Mouse (Mus musculus) ES-Bruce4 (cell line): ENCODE measurements around the gene Zfp974. TPM values are rescaled to one million over a fixed set of nuclear protein-coding genes. Genes with fewer than 3 reads are reported as not detected.

ENCODE experiments used
- H3K27ac ChIP-seq: 2 replicates; pipeline ENCODE4 v1.5.1; 2012; ENCODE audit warnings: low read length, inconsistent platforms; ENCODE audit not compliant: insufficient read depth
- H3K27me3 ChIP-seq: 2 replicates; pipeline ENCODE4 v1.6.1; 2012; ENCODE audit warnings: mild to moderate bottlenecking, low read length, inconsistent platforms; ENCODE audit not compliant: control insufficient read depth, poor library complexity, insufficient read depth, severe bottlenecking
- H3K36me3 ChIP-seq: 2 replicates; pipeline ENCODE4 v1.6.1; 2012; ENCODE audit warnings: inconsistent platforms, mild to moderate bottlenecking, low read length, moderate library complexity; ENCODE audit not compliant: control insufficient read depth, poor library complexity, insufficient read depth, severe bottlenecking
- H3K4me1 ChIP-seq: one replicate; pipeline ENCODE4 v1.8.1; 2011; ENCODE audit warnings: low read length; ENCODE audit not compliant: control insufficient read depth, insufficient read depth
- H3K4me3 ChIP-seq: 2 replicates; pipeline ENCODE4 v1.5.1; 2011; ENCODE audit warnings: low read depth, mild to moderate bottlenecking, low read length
- H3K9ac ChIP-seq: 2 replicates; pipeline ENCODE4 v1.6.1; 2012; ENCODE audit warnings: low read depth, mild to moderate bottlenecking, inconsistent platforms; ENCODE audit not compliant: poor library complexity, severe bottlenecking
- H3K9me3 ChIP-seq: replicated peaks from 2 replicates; pipeline ENCODE4 v1.6.1; 2012; ENCODE audit warnings: mild to moderate bottlenecking, low read length, inconsistent platforms; ENCODE audit not compliant: control insufficient read depth, poor library complexity, insufficient read depth, severe bottlenecking
- CTCF ChIP-seq: IDR thresholded peaks from one replicate; pipeline ENCODE4 v1.8.1; 2011; ENCODE audit warnings: low read depth, low read length
- EP300 ChIP-seq: IDR thresholded peaks from 2 replicates; pipeline ENCODE4 v1.6.1; 2011; ENCODE audit warnings: low read depth, low read length; ENCODE audit not compliant: insufficient read depth
- POLR2A ChIP-seq: IDR thresholded peaks from one replicate; pipeline ENCODE4 v1.8.1; 2011; ENCODE audit warnings: low read length; ENCODE audit not compliant: insufficient read depth
- polyA plus RNA-seq: library from polyadenylated mRNA; stranded (reverse); fragments of >200 nt; gene quantifications from 2 replicates; pipeline ENCODE4 v1.2.4, GENCODE M21; 2011; ENCODE audit warnings: low read depth; ENCODE audit not compliant: missing spikeins, insufficient read depth, insufficient read length

Gene Zfp974
- polyA plus RNA-seq, 1 experiment, result 8.7 TPM

- Histone ChIP-seq H3K27ac (peak overlapping the region; percentile 19), H3K9ac (peak overlapping the region; percentile 26; the same call in 1 of the 2 replicates), H3K36me3 (no peaks in the 10 kb centered on the region), H3K27me3 (no peaks in the 10 kb centered on the region), H3K4me1 (no peaks in the 10 kb centered on the region), H3K4me3 (no peak overlapping the region), H3K9me3 (no peaks in the 10 kb centered on the region)
- TF ChIP-seq CTCF (no peak), EP300 (no peak), POLR2A (no peak)
These were observed 69.7 kb downstream of the Zfp974 start for GRCm38 (mm10) chr7:27859301-27860251.

Other genes with a start within 250 kb of the Zfp974 start
- 1.6 and 1.8 TPM in 2 replicates for gene Zfp607b, start 240.1 kb downstream of the Zfp974 start, polyA plus RNA-seq
- 18.5 and 24.0 TPM in 2 replicates for gene Zfp60, start 198.1 kb downstream of the Zfp974 start, polyA plus RNA-seq
- gene Zfp626, start 122.3 kb downstream of the Zfp974 start, polyA plus RNA-seq, result 7.3 and 9.3 TPM in 2 replicates
- gene Zfp59, start 90.9 kb downstream of the Zfp974 start, polyA plus RNA-seq, result 7.0 and 7.7 TPM in 2 replicates
- gene Zfp607a, start 71.9 kb downstream of the Zfp974 start, polyA plus RNA-seq, result 1.8 and 2.0 TPM in 2 replicates
- gene Zfp780b, start 49.7 kb upstream of the Zfp974 start, polyA plus RNA-seq, result 19.9 and 21.3 TPM in 2 replicates
- gene Zfp850, start 84.7 kb upstream of the Zfp974 start, polyA plus RNA-seq, result 15.3 and 16.4 TPM in 2 replicates
- gene Psmc4, start 120.6 kb upstream of the Zfp974 start, polyA plus RNA-seq, result 134 and 143 TPM in 2 replicates
- 0.84 and 1.2 TPM in 2 replicates for gene Fcgbp, start 141.8 kb upstream of the Zfp974 start, polyA plus RNA-seq
- 0.13 TPM in 1 of 2 replicates, not detected in the other for gene 9530053A07Rik, start 200.0 kb upstream of the Zfp974 start, polyA plus RNA-seq
- gene Fbl, start 240.2 kb upstream of the Zfp974 start, polyA plus RNA-seq, result 441 and 480 TPM in 2 replicates